Mouse (Mus musculus): ENCODE measurements around the gene Nme7.

- TF ChIP-seq CTCF (conservative IDR thresholded peaks at IDR 0.05; ENCODE audit: low read length) (no peak), NANOG (IDR thresholded peaks at IDR 0.05; ENCODE audit: borderline replicate concordance, low read length) (no peak), POU5F1 (IDR thresholded peaks at IDR 0.05; ENCODE audit: borderline replicate concordance, low read length) (no peak)
Observed at GRCm38 (mm10) chr1:164434049-164434448, 130.1 kb downstream of the Nme7 start.

All from E14TG2a.4 (cell line).